Mouse (Mus musculus): ENCODE measurements around the gene Lrig3.

Lrig3 gene

GRCm38 (mm10) chr10:125965968-125966480, at the start of gene Lrig3:
Lrig3 (plus strand) TSS chr10:125966168.
- DNase-seq (ENCODE audit: low read depth, low spot score) = peak; percentile 87

- DNase-seq (ENCODE audit: low read depth, low spot score) = no peak
Measured at GRCm38 (mm10) chr10:125916781-125917180, 49.2 kb upstream of the Lrig3 start.

- DNase-seq (ENCODE audit: low read depth, low spot score) = no peak
Measured at GRCm38 (mm10) chr10:125917436-125917871, 48.5 kb upstream of the Lrig3 start.

GRCm38 (mm10) chr10:125918994-125919393, 47.0 kb upstream of the Lrig3 start:
- no peak for DNase-seq (ENCODE audit: low read depth, low spot score)

GRCm38 (mm10) chr10:125921654-125922446, 44.1 kb upstream of the Lrig3 start:
- no peak for DNase-seq (ENCODE audit: low read depth, low spot score)

- DNase-seq (ENCODE audit: low read depth, low spot score) = no peak
Measured at GRCm38 (mm10) chr10:125929961-125930360, 36.0 kb upstream of the Lrig3 start.

GRCm38 (mm10) chr10:125933388-125933787, 32.6 kb upstream of the Lrig3 start:
- no peak for DNase-seq (ENCODE audit: low read depth, low spot score)

GRCm38 (mm10) chr10:125934095-125934494, 31.9 kb upstream of the Lrig3 start:
- DNase-seq (ENCODE audit: low read depth, low spot score) = no peak

GRCm38 (mm10) chr10:125937517-125938497, 28.2 kb upstream of the Lrig3 start:
- peak; percentile 14 for DNase-seq (ENCODE audit: low read depth, low spot score)

GRCm38 (mm10) chr10:125938528-125939402, 27.2 kb upstream of the Lrig3 start:
- peak; percentile 9 for DNase-seq (ENCODE audit: low read depth, low spot score)

GRCm38 (mm10) chr10:125940316-125941059, 25.5 kb upstream of the Lrig3 start:
- DNase-seq (ENCODE audit: low read depth, low spot score) = peak; percentile 33

- no peak for DNase-seq (ENCODE audit: low read depth, low spot score)
Measured at GRCm38 (mm10) chr10:125943098-125943497, 22.9 kb upstream of the Lrig3 start.

- DNase-seq (ENCODE audit: low read depth, low spot score) = no peak
Measured at GRCm38 (mm10) chr10:125944762-125945504, 21.0 kb upstream of the Lrig3 start.

GRCm38 (mm10) chr10:125948842-125949474, 17.0 kb upstream of the Lrig3 start:
- DNase-seq (ENCODE audit: low read depth, low spot score) = no peak

- DNase-seq (ENCODE audit: low read depth, low spot score) = no peak
Measured at GRCm38 (mm10) chr10:125951633-125952032, 14.3 kb upstream of the Lrig3 start.

- DNase-seq (ENCODE audit: low read depth, low spot score) = no peak
Measured at GRCm38 (mm10) chr10:125954343-125954742, 11.6 kb upstream of the Lrig3 start.

- no peak for DNase-seq (ENCODE audit: low read depth, low spot score)
Measured at GRCm38 (mm10) chr10:125954747-125955530, 11.0 kb upstream of the Lrig3 start.

- DNase-seq (ENCODE audit: low read depth, low spot score) = no peak
Measured at GRCm38 (mm10) chr10:125961411-125962107, 4.4 kb upstream of the Lrig3 start.

Measured in 3T3-L1 (cell line).